Mouse (Mus musculus) embryonic facial prominence, embryonic 12.5 days (tissue): ENCODE measurements at regions not wholly inside any gene's neighbourhood (a gene's known extent, or its start where the extent isn't known, plus 50 kb on each side); places are given as distances from the start of the nearest gene placed in this dataset.

Experiments used
- ATAC-seq: fragments of 200-750 bp; cut with Nextera tagmentation; 2 replicates; pipeline ENCODE4 v1.8.0; 2017; ENCODE audit not compliant: insufficient number of reproducible peaks, insufficient read depth, low FRiP score, low TSS enrichment
- H3K27ac ChIP-seq: fragments of 300-500 bp; sonication (generic); 2 replicates; pipeline ENCODE4 v1.5.1; 2016; ENCODE audit warnings: mild to moderate bottlenecking
- H3K27me3 ChIP-seq: fragments of 300-500 bp; sonication (generic); 2 replicates; pipeline ENCODE4 v1.6.1; 2016; ENCODE audit warnings: mild to moderate bottlenecking, moderate library complexity
- H3K36me3 ChIP-seq: fragments of 300-500 bp; sonication (generic); 2 replicates; pipeline ENCODE4 v1.6.1; 2016; ENCODE audit warnings: mild to moderate bottlenecking
- H3K4me1 ChIP-seq: fragments of 300-500 bp; sonication (generic); 2 replicates; pipeline ENCODE4 v1.6.1; 2016
- H3K4me2 ChIP-seq: fragments of 300-500 bp; sonication (generic); replicated peaks from 2 replicates; pipeline ENCODE4 v1.6.1; 2016; ENCODE audit warnings: mild to moderate bottlenecking, moderate library complexity
- H3K4me3 ChIP-seq: fragments of 300-500 bp; sonication (generic); 2 replicates; pipeline ENCODE4 v1.5.1; 2016; ENCODE audit warnings: mild to moderate bottlenecking
- H3K9ac ChIP-seq: fragments of 300-500 bp; sonication (generic); 2 replicates; pipeline ENCODE4 v1.6.1; 2016; ENCODE audit warnings: mild to moderate bottlenecking, moderate library complexity
- H3K9me3 ChIP-seq: fragments of 300-500 bp; sonication (generic); 2 replicates; pipeline ENCODE4 v1.6.1; 2016; ENCODE audit warnings: mild to moderate bottlenecking, moderate library complexity
- WGBS: fragments of 180-500 bp; shearing (Covaris S2); methylation state at CpG from one replicate; pipeline ENCODE4 v1.1.7; 2016; 5-methylcytosine and 5-hydroxymethylcytosine counted together

- H3K4me3 ChIP-seq: no peak overlapping the region
- H3K9ac ChIP-seq: no peak overlapping the region
- peak; percentile 78 for ATAC-seq
- peak overlapping the region; percentile 85 for H3K27ac ChIP-seq
- no peaks in the 10 kb centered on the region for H3K36me3 ChIP-seq
- WGBS: 16% methylated on average over 16 of the region's 16 CpGs
- H3K4me2 ChIP-seq: peak overlapping the region; percentile 36
- H3K27me3 ChIP-seq: no peaks in the 10 kb centered on the region
- no peaks in the 10 kb centered on the region for H3K9me3 ChIP-seq
- H3K4me1 ChIP-seq: peaks cover 19% of the 10 kb centered on the region
Measured at GRCm38 (mm10) chr13:48717036-48717435, 54.2 kb downstream of the Barx1 start.

DNA sequence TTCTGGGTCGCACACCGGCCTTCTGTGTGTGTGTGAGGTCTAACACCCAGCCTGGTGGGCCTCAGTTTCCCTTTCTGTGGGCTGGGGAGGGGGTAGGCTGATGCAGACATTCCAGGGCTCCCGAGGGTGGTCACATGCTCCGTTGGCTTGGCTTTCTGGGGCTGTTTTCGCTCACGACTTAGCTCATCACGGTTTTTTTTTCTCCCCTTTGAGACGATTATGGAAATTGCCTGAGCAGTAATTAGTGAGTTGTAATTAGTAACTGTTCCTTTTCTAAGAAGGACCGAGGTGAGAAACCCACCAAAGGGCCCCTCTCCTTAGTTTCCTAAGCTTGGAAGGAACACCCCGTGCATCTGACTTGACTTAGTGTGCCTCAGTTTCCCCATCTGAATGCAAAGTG is 54.7 kb downstream of the Barx1 start:
- H3K4me1 ChIP-seq: peaks cover 19% of the 10 kb centered on the region
- peak overlapping the region; percentile 85 for H3K27ac ChIP-seq
- no peaks in the 10 kb centered on the region for H3K36me3 ChIP-seq
- H3K4me2 ChIP-seq: peak overlapping the region; percentile 36
- H3K9ac ChIP-seq: no peak overlapping the region
- H3K9me3 ChIP-seq: no peaks in the 10 kb centered on the region
- H3K27me3 ChIP-seq: no peaks in the 10 kb centered on the region
- 48% methylated on average over 10 of the region's 10 CpGs for WGBS
- ATAC-seq: peak; percentile 19; the same call in 1 of the 2 replicates
- H3K4me3 ChIP-seq: no peak overlapping the region

DNA sequence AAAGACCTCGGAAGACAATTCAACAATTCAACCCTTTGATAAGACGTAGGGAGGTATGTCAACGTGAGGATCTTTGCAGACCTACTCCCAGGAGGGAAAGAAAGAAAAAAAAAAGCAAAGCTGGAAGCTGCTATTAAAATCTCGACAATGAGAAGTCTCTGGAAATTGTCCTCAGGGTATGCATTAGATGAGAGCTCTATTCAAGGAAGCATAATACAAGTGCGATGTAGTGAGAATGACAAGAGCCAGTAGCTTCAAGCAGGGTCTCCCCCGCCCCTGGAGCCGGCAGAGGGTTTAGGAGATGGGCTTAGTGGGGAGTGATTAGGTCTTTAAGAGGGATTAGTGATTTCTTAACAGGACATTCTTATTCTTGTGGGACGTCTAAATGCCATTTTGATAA is 60.9 kb downstream of the Barx1 start:
- WGBS: 21% methylated on average over 8 of the region's 8 CpGs
- no peaks in the 10 kb centered on the region for H3K36me3 ChIP-seq
- no peaks in the 10 kb centered on the region for H3K9me3 ChIP-seq
- peaks cover 14% of the 10 kb centered on the region for H3K27me3 ChIP-seq
- no peak overlapping the region for H3K27ac ChIP-seq
- no peak for ATAC-seq
- no peak overlapping the region for H3K4me2 ChIP-seq
- H3K9ac ChIP-seq: no peak overlapping the region
- no peaks in the 10 kb centered on the region for H3K4me1 ChIP-seq
- H3K4me3 ChIP-seq: no peak overlapping the region

DNA sequence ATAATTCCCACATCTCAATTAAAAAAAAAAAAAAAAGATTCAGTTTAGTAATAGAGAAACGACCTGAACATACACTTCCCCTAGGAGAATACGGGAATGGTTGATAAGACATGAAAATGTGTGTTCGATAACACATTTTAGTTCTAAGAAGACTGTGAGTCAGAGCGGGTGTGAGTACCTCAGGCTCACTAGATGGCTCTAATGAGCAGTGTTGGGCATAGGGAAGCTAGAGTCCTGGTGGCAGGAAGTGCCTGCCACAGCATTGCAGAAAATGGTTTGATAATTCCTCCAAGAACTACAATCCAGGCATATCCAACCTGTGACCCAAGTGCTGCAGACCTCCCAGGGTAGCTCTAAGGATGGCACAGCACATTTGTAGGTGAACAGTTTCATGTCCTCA is 63.6 kb downstream of the Barx1 start:
- Histone ChIP-seq H3K9ac (no peak overlapping the region), H3K9me3 (no peaks in the 10 kb centered on the region), H3K36me3 (no peaks in the 10 kb centered on the region), H3K27me3 (peaks cover 41% of the 10 kb centered on the region), H3K27ac (no peak overlapping the region), H3K4me3 (no peak overlapping the region), H3K4me1 (peaks cover 16% of the 10 kb centered on the region), H3K4me2 (no peak overlapping the region)
- ATAC-seq: no peak
- WGBS: 44% methylated on average over 4 of the region's 4 CpGs

DNA sequence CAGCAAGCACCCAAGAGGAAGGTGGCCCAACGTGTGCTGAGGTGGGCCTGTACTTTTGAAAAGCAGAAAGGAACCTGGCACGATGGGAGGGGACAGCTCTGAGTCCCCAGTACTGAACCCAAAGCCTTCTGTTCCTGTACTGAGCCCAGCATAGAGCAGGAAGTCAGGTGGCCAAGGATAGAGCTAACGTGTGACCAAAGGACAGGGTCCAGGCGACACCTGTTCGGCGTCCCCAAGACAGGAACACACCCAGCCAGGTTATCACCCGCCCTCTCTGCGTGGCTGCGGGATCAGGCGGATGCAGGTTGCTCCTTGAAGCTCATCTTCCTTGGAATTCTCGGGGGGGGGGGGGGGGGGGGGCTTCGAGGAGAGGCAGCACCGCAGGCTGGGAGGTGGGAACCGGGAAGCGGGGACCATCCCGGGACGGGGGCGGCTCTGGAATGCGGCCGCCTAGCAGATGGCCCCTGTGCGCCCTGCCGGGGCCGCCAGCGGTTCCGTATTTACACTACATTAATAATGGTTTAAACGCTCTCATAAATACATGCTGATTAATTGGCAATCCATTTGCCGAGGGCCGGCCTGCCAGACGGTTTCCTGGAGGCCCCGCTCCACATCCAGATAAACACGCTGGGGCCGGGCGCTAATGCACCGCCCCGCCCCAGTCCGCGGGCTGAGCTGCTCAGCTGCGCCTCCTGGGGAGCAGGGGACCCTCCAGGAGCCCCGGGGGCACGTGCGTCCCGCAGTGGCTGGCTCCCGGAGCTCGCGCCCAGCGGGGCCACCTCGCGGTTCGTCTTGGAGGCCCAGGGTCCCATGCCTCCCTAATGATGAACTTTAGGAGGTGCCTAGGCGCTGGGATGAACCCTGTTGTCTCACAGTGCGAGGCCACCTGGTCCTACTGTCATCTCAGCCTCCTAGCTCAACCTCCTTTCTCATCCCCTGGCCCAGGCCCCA is 68.5 kb downstream of the Barx1 start:
- peak overlapping the region; percentile 47 for H3K4me2 ChIP-seq
- H3K27me3 ChIP-seq: peaks cover 67% of the 10 kb centered on the region
- no peak for ATAC-seq
- 2% methylated on average over 51 of the region's 51 CpGs for WGBS
- H3K9ac ChIP-seq: peak overlapping the region; percentile 31; the same call in 1 of the 2 replicates
- no peaks in the 10 kb centered on the region for H3K36me3 ChIP-seq
- no peaks in the 10 kb centered on the region for H3K9me3 ChIP-seq
- H3K4me1 ChIP-seq: peaks cover 47% of the 10 kb centered on the region
- peak overlapping the region; percentile 21 for H3K4me3 ChIP-seq
- peak overlapping the region; percentile 37; the same call in 1 of the 2 replicates for H3K27ac ChIP-seq

DNA sequence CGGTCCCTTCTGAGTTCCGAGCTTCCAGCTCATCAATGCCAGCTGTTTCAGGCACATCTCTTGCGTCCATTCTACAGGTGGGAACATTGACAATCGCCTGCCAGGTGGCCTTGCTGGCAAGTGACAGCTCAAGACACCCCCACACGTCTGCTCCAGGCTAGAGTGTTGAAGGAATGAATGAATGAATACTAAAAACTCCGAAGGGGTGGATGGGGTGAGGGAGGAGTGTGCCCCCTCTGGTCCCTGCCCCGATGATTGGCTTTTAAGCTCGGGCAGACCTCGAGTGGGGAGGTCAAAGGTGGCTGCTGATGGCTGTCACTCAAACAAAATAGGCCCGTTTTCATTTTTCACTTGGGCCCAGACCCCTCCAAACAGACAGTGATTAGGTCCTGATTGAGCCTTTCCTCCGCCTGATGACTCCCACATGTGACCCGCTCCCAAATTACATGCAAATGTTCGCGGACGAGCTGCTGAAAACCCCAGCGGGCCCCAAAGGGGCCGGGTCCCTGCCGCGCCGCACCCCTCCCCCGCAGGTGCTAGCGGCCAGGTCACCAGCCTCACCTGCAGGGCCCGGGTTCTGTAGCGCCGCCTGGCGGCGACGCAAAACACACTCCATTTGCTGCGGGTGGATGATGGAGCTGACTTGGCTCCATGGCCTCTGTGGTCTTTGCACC is 69.5 kb downstream of the Barx1 start:
- no peak for ATAC-seq
- WGBS: under 1% methylated on average over 29 of the region's 29 CpGs
- H3K4me3 ChIP-seq: 0 out of 2 replicates have a peak overlapping the region, but pooled peaks have one; percentile 2
- H3K27me3 ChIP-seq: peaks cover 62% of the 10 kb centered on the region
- H3K36me3 ChIP-seq: no peaks in the 10 kb centered on the region
- H3K9ac ChIP-seq: no peak overlapping the region
- no peaks in the 10 kb centered on the region for H3K9me3 ChIP-seq
- peak overlapping the region; percentile 37; the same call in 1 of the 2 replicates for H3K27ac ChIP-seq
- peaks cover 47% of the 10 kb centered on the region for H3K4me1 ChIP-seq
- peak overlapping the region; percentile 47 for H3K4me2 ChIP-seq

GRCm38 (mm10) chr13:48734985-48735384 is 72.2 kb downstream of the Barx1 start:
- Histone ChIP-seq H3K36me3 (no peaks in the 10 kb centered on the region), H3K27ac (peak overlapping the region; percentile 36; the same call in 1 of the 2 replicates), H3K4me1 (peaks cover 37% of the 10 kb centered on the region), H3K4me2 (no peak overlapping the region), H3K9me3 (no peaks in the 10 kb centered on the region), H3K27me3 (peaks cover 51% of the 10 kb centered on the region), H3K9ac (no peak overlapping the region), H3K4me3 (no peak overlapping the region)
- WGBS: 45% methylated on average over 9 of the region's 9 CpGs
- ATAC-seq: no peak

GRCm38 (mm10) chr13:48745566-48745965 is 82.8 kb downstream of the Barx1 start:
- no peaks in the 10 kb centered on the region for H3K36me3 ChIP-seq
- no peak overlapping the region for H3K4me2 ChIP-seq
- H3K4me1 ChIP-seq: peaks cover 10% of the 10 kb centered on the region
- 52% methylated on average over 5 of the region's 5 CpGs for WGBS
- ATAC-seq: no peak
- no peaks in the 10 kb centered on the region for H3K9me3 ChIP-seq
- H3K27ac ChIP-seq: no peak overlapping the region
- H3K9ac ChIP-seq: no peak overlapping the region
- H3K27me3 ChIP-seq: peaks cover 49% of the 10 kb centered on the region
- no peak overlapping the region for H3K4me3 ChIP-seq

DNA sequence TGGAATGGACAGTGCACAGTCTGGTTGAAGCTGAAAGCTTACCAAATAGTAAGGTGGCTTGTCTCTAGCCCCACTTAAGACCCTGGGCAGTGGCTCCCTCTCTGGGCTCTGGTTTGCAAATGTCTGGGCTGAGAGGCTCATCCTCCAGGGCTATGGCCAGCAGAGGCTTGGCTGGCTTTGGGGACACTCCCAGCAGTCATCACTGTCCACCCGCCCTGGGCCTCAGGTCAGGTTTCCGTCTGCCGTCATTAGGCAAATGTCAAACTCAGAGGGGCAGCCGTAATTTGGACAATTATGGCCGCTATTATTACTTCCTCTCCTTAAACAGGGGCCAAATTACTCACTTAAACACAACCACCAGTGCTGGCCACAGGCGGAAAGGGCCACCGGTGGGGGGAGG is 83.5 kb downstream of the Barx1 start:
- Histone ChIP-seq H3K4me2 (no peak overlapping the region), H3K27ac (no peak overlapping the region), H3K4me3 (no peak overlapping the region), H3K27me3 (peaks cover 42% of the 10 kb centered on the region; the same call in 1 of the 2 replicates), H3K36me3 (no peaks in the 10 kb centered on the region), H3K4me1 (peaks cover 10% of the 10 kb centered on the region), H3K9me3 (no peaks in the 10 kb centered on the region), H3K9ac (no peak overlapping the region)
- 10% methylated on average over 7 of the region's 7 CpGs for WGBS
- no peak for ATAC-seq
